21 mouse cellular contexts compared by ENCODE assay signal in genomic region chr9:122416617-122417016, GRCm38 (mm10).
DNase-seq lines count a peak whose midpoint lies in the region; ATAC-seq lines count a peak whose summit lies in the region.
"Had no signal": no experiment of that assay in that cellular context is flagged by ENCODE, and none has a peak within 500 bp of the region (broad histone marks: within the 10 kb centered on the region; RNA-seq: fewer than 3 reads in every experiment).

No protein-coding gene starts in this region.

- no peak overlapping the region for H3K4me2 ChIP-seq in forebrain, embryonic 11.5 days (ENCODE audit: low read depth, low read length, severe bottlenecking)
- H3K4me2 ChIP-seq in neural tube, embryonic 13.5 days: no peak overlapping the region
- H3K4me2 ChIP-seq in forebrain, embryonic 14.5 days (ENCODE audit: low read length): no peak overlapping the region
- no peak overlapping the region for H3K4me2 ChIP-seq in neural tube, embryonic 14.5 days (ENCODE audit: low read depth, low read length)
- H3K4me2 ChIP-seq: embryonic facial prominence, embryonic 12.5 days; intestine, embryonic 15.5 days had no signal

- H3K27ac ChIP-seq in forebrain, embryonic 11.5 days (ENCODE audit: low read depth, low read length): no peak overlapping the region
- H3K27ac ChIP-seq in forebrain, embryonic 10.5 days: no peak overlapping the region
- H3K27ac ChIP-seq in neural tube, embryonic 13.5 days (replicated peaks): 0 out of 2 replicates have a peak overlapping the region, but pooled peaks have one; percentile 47
- H3K27ac ChIP-seq in forebrain, embryonic 14.5 days (ENCODE audit: low read depth, low read length): no peak overlapping the region
- 0 out of 2 replicates have a peak overlapping the region, but pooled peaks have one; percentile 28 for H3K27ac ChIP-seq in neural tube, embryonic 14.5 days (ENCODE audit: low read depth, low read length)
- H3K27ac ChIP-seq: embryonic facial prominence, embryonic 12.5 days; heart, embryonic 10.5 days; hindbrain, embryonic 10.5 days; intestine, embryonic 15.5 days had no signal

- no peak overlapping the region for H3K9ac ChIP-seq in forebrain, embryonic 11.5 days (ENCODE audit: low read length)
- H3K9ac ChIP-seq in neural tube, embryonic 13.5 days: no peak overlapping the region
- no peak overlapping the region for H3K9ac ChIP-seq in forebrain, embryonic 14.5 days (ENCODE audit: low read length)
- no peak overlapping the region for H3K9ac ChIP-seq in neural tube, embryonic 14.5 days (replicated peaks; ENCODE audit: low read depth, low read length)
- H3K9ac ChIP-seq: embryonic facial prominence, embryonic 12.5 days; intestine, embryonic 15.5 days had no signal

- no peak overlapping the region for H3K4me3 ChIP-seq in forebrain, embryonic 11.5 days (ENCODE audit: low read depth, low read length)
- no peak overlapping the region for H3K4me3 ChIP-seq in forebrain, embryonic 10.5 days
- no peak overlapping the region for H3K4me3 ChIP-seq in neural tube, embryonic 13.5 days
- no peak overlapping the region for H3K4me3 ChIP-seq in forebrain, embryonic 14.5 days (ENCODE audit: low read depth, low read length)
- no peak overlapping the region for H3K4me3 ChIP-seq in neural tube, embryonic 14.5 days (ENCODE audit: low read depth, low read length)
- H3K4me3 ChIP-seq: embryonic facial prominence, embryonic 12.5 days; heart, embryonic 10.5 days; hindbrain, embryonic 10.5 days; intestine, embryonic 15.5 days had no signal

- no peak for DNase-seq in forebrain, embryonic 11.5 days (ENCODE audit: low spot score)
- no peak for DNase-seq in forebrain, embryonic 10.5 days (ENCODE audit: extremely low spot score, low spot score)
- no peak for DNase-seq in neural tube, embryonic 10.5 days (ENCODE audit: extremely low spot score, low spot score)
- peak; percentile 76 for DNase-seq in forebrain, embryonic 14.5 days (ENCODE audit: low spot score)
- DNase-seq in yolk sac, embryonic 10.5 days (ENCODE audit: low spot score): no peak
- DNase-seq in right cerebral cortex, postnatal 36 days (ENCODE audit: low spot score in 2 of 2): no peak
- DNase-seq: adrenal gland, postnatal 10 days; B cell, adult 2 months; cerebellum, adult 11-12 months; cerebellum, adult 9-10 months; cerebellum, postnatal 25 days; heart, adult 18-20 months; heart, postnatal 14 days had no signal

- H3K27me3 ChIP-seq in forebrain, embryonic 11.5 days (ENCODE audit: control insufficient read depth, insufficient read depth, low read length): peaks cover 3% of the 10 kb centered on the region; the same call in 1 of the 2 replicates
- peaks cover 29% of the 10 kb centered on the region for H3K27me3 ChIP-seq in forebrain, embryonic 10.5 days (ENCODE audit: poor library complexity, severe bottlenecking)
- H3K27me3 ChIP-seq in neural tube, embryonic 13.5 days: peaks cover 6% of the 10 kb centered on the region; the same call in 1 of the 2 replicates
- peaks cover 6% of the 10 kb centered on the region; the same call in 1 of the 2 replicates for H3K27me3 ChIP-seq in forebrain, embryonic 14.5 days (replicated peaks; ENCODE audit: control insufficient read depth, insufficient read depth, low read length)
- H3K27me3 ChIP-seq in neural tube, embryonic 14.5 days (ENCODE audit: control insufficient read depth, insufficient read depth, low read length): no peaks in the 10 kb centered on the region
- H3K27me3 ChIP-seq: embryonic facial prominence, embryonic 12.5 days; intestine, embryonic 15.5 days had no signal

- 12% methylated on average over 2 of the region's 2 CpGs for WGBS in forebrain, embryonic 11.5 days
- WGBS in forebrain, embryonic 10.5 days: 34% methylated on average over 2 of the region's 2 CpGs
- 15% methylated on average over 2 of the region's 2 CpGs for WGBS in neural tube, embryonic 13.5 days
- WGBS in forebrain, embryonic 14.5 days: 7% methylated on average over 2 of the region's 2 CpGs
- WGBS in neural tube, embryonic 14.5 days: 21% methylated on average over 2 of the region's 2 CpGs

- ATAC-seq in forebrain, embryonic 11.5 days (replicated peaks; ENCODE audit: low FRiP score): peak; percentile 69
- peak; percentile 40 for ATAC-seq in neural tube, embryonic 13.5 days (ENCODE audit: low read depth)
- peak; percentile 76 for ATAC-seq in forebrain, embryonic 14.5 days
- 0 out of 2 replicates have a peak, but pooled peaks have one; percentile 33 for ATAC-seq in neural tube, embryonic 14.5 days (ENCODE audit: low read depth)
- ATAC-seq: CD4-positive, CD25-positive, alpha-beta regulatory T cell, adult 4 months; intestine, embryonic 15.5 days had no signal

- H3K9me3 ChIP-seq in forebrain, embryonic 11.5 days (ENCODE audit: control insufficient read depth, low read length): no peaks in the 10 kb centered on the region
- H3K9me3 ChIP-seq in forebrain, embryonic 10.5 days: peaks cover 3% of the 10 kb centered on the region; the same call in 1 of the 2 replicates
- H3K9me3 ChIP-seq in neural tube, embryonic 13.5 days: peaks cover 3% of the 10 kb centered on the region; the same call in 1 of the 2 replicates
- H3K9me3 ChIP-seq in forebrain, embryonic 14.5 days (replicated peaks; ENCODE audit: control insufficient read depth, low read length): no peaks in the 10 kb centered on the region
- H3K9me3 ChIP-seq in neural tube, embryonic 14.5 days (ENCODE audit: control insufficient read depth, low read length): no peaks in the 10 kb centered on the region
- H3K9me3 ChIP-seq: embryonic facial prominence, embryonic 12.5 days; G1E; heart, embryonic 10.5 days; hindbrain, embryonic 10.5 days; intestine, embryonic 15.5 days had no signal

- H3K4me1 ChIP-seq in forebrain, embryonic 11.5 days (replicated peaks; ENCODE audit: control insufficient read depth, insufficient read depth, low read length): 0 out of 2 replicates have a peak, but pooled peaks cover 3% of the 10 kb centered on the region
- H3K4me1 ChIP-seq in forebrain, embryonic 10.5 days: peaks cover 20% of the 10 kb centered on the region
- peaks cover 15% of the 10 kb centered on the region for H3K4me1 ChIP-seq in neural tube, embryonic 13.5 days (replicated peaks)
- no peaks in the 10 kb centered on the region for H3K4me1 ChIP-seq in forebrain, embryonic 14.5 days (ENCODE audit: control insufficient read depth, insufficient read depth, low read length)
- peaks cover 5% of the 10 kb centered on the region; the same call in 1 of the 2 replicates for H3K4me1 ChIP-seq in neural tube, embryonic 14.5 days (ENCODE audit: control insufficient read depth, insufficient read depth, low read length)
- H3K4me1 ChIP-seq: heart, embryonic 10.5 days; intestine, embryonic 15.5 days had no signal

- H3K36me3 ChIP-seq in forebrain, embryonic 11.5 days (ENCODE audit: control insufficient read depth, insufficient read depth, low read length): no peaks in the 10 kb centered on the region
- H3K36me3 ChIP-seq in forebrain, embryonic 10.5 days (replicated peaks): no peaks in the 10 kb centered on the region
- no peaks in the 10 kb centered on the region for H3K36me3 ChIP-seq in neural tube, embryonic 13.5 days
- no peaks in the 10 kb centered on the region for H3K36me3 ChIP-seq in forebrain, embryonic 14.5 days (ENCODE audit: control insufficient read depth, insufficient read depth, low read length)
- H3K36me3 ChIP-seq in neural tube, embryonic 14.5 days (ENCODE audit: control insufficient read depth, insufficient read depth, low read length): no peaks in the 10 kb centered on the region
- H3K36me3 ChIP-seq: embryonic facial prominence, embryonic 12.5 days; G1E; heart, embryonic 10.5 days; hindbrain, embryonic 10.5 days; intestine, embryonic 15.5 days had no signal

Comparison
In these comparisons a context has a peak if more than half of its experiments do, and no peak if none do; other contexts are left out.
1. H3K27ac ChIP-seq: peak in neural tube, embryonic 13.5 days (single experiment) and neural tube, embryonic 14.5 days (single experiment); none in forebrain, embryonic 11.5 days (single experiment), forebrain, embryonic 10.5 days (single experiment) and forebrain, embryonic 14.5 days (single experiment).
2. Peak in every context shown above with its lines, with median percentiles within 50 percentile points of each other: ATAC-seq.